8 mouse cellular contexts compared by ENCODE assay signal in genomic region chr16:17891567-17891959, GRCm38 (mm10). TPM values are rescaled to one million over a fixed set of nuclear protein-coding genes. Genes with fewer than 3 reads are reported as not detected.
A peak's percentile ranks its signal among the peaks of the same experiment; 100 is the strongest.
DNase-seq lines count a peak whose midpoint lies in the region; ATAC-seq and TF ChIP-seq lines count a peak whose summit lies in the region.

Gene Gm20518, minus strand, starts transcription at chr16:17891671.

- H3K4me3 ChIP-seq in brown adipose tissue, adult 24 weeks (ENCODE audit: insufficient read depth, low read depth, low read length): peak within 1 kb of the TSS; percentile 95
- H3K4me3 ChIP-seq in heart, embryonic 15.5 days: peak within 1 kb of the TSS; percentile 95
- peak within 1 kb of the TSS; percentile 86 to 100 for H3K4me3 ChIP-seq in liver, embryonic 14.5 days (ENCODE audit: insufficient read depth in 1 of 2, low read depth in 2 of 2, low read length in 2 of 2)
- peak within 1 kb of the TSS; percentile 99 for H3K4me3 ChIP-seq in neural tube, embryonic 11.5 days (ENCODE audit: low read depth, low read length)
- peak within 1 kb of the TSS; percentile 80 for H3K4me3 ChIP-seq in stomach, postnatal 0 days (ENCODE audit: low read depth, low read length)

- peak within 1 kb of the TSS; percentile 81 for H3K27ac ChIP-seq in brown adipose tissue, adult 24 weeks (replicated peaks; ENCODE audit: low read depth, low read length)
- peak within 1 kb of the TSS; percentile 97 for H3K27ac ChIP-seq in heart, embryonic 15.5 days
- peak within 1 kb of the TSS; percentile 81 for H3K27ac ChIP-seq in liver, embryonic 14.5 days
- H3K27ac ChIP-seq in neural tube, embryonic 11.5 days (ENCODE audit: low read depth, low read length): peak within 1 kb of the TSS; percentile 90
- peak within 1 kb of the TSS; percentile 93 for H3K27ac ChIP-seq in stomach, postnatal 0 days (replicated peaks)

- no peaks in the 10 kb centered on the region for H3K9me3 ChIP-seq in heart, embryonic 15.5 days (replicated peaks)
- H3K9me3 ChIP-seq in liver, embryonic 14.5 days (ENCODE audit: control insufficient read depth, low read length): no peaks in the 10 kb centered on the region
- H3K9me3 ChIP-seq in neural tube, embryonic 11.5 days (ENCODE audit: control insufficient read depth, low read length): no peaks in the 10 kb centered on the region
- no peaks in the 10 kb centered on the region for H3K9me3 ChIP-seq in stomach, postnatal 0 days (ENCODE audit: control insufficient read depth, low read length)

- ATAC-seq in heart, embryonic 15.5 days (replicated peaks; ENCODE audit: insufficient number of reproducible peaks, insufficient read depth, low FRiP score, low read depth): peak; percentile 97
- ATAC-seq in liver, embryonic 14.5 days (ENCODE audit: insufficient read depth): peak; percentile 96
- ATAC-seq in neural tube, embryonic 11.5 days (ENCODE audit: insufficient read depth, low FRiP score, low TSS enrichment): peak; percentile 97
- peak; percentile 98 for ATAC-seq in stomach, postnatal 0 days (ENCODE audit: low FRiP score, low TSS enrichment)

- peaks cover 12% of the 10 kb centered on the region for H3K4me1 ChIP-seq in brown adipose tissue, adult 24 weeks (ENCODE audit: control insufficient read depth, insufficient read depth, insufficient read length, low read length)
- H3K4me1 ChIP-seq in heart, embryonic 15.5 days (replicated peaks): peaks cover 30% of the 10 kb centered on the region
- peaks cover 7 to 18% of the 10 kb centered on the region in 2 experiments for H3K4me1 ChIP-seq in liver, embryonic 14.5 days (replicated peaks; ENCODE audit: control insufficient read depth in 2 of 2, insufficient read depth in 2 of 2, low read length in 1 of 2)
- peaks cover 8% of the 10 kb centered on the region for H3K4me1 ChIP-seq in neural tube, embryonic 11.5 days (ENCODE audit: control insufficient read depth, insufficient read depth, low read length)
- peaks cover 6% of the 10 kb centered on the region; the same call in 1 of the 2 replicates for H3K4me1 ChIP-seq in stomach, postnatal 0 days (replicated peaks; ENCODE audit: control insufficient read depth, insufficient read depth)

- under 1% methylated on average over 38 of the region's 38 CpGs for WGBS in heart, embryonic 15.5 days
- WGBS in liver, embryonic 14.5 days (ENCODE audit: insufficient replicate concordance): under 1% methylated on average over 38 of the region's 38 CpGs
- WGBS in neural tube, embryonic 11.5 days: under 1% methylated on average over 38 of the region's 38 CpGs
- WGBS in stomach, postnatal 0 days: under 1% methylated on average over 27 of the region's 38 CpGs

- H3K9ac ChIP-seq in heart, embryonic 15.5 days: peak within 1 kb of the TSS; percentile 96
- H3K9ac ChIP-seq in liver, embryonic 14.5 days (replicated peaks): peak within 1 kb of the TSS; percentile 97
- peak within 1 kb of the TSS; percentile 99 for H3K9ac ChIP-seq in neural tube, embryonic 11.5 days (ENCODE audit: low read length)
- peak within 1 kb of the TSS; percentile 89 for H3K9ac ChIP-seq in stomach, postnatal 0 days (ENCODE audit: low read length)

- H3K27me3 ChIP-seq in heart, embryonic 15.5 days: no peaks in the 10 kb centered on the region
- no peaks in the 10 kb centered on the region for H3K27me3 ChIP-seq in liver, embryonic 14.5 days (ENCODE audit: control insufficient read depth, insufficient read depth, low read length)
- no peaks in the 10 kb centered on the region for H3K27me3 ChIP-seq in neural tube, embryonic 11.5 days (ENCODE audit: control insufficient read depth, insufficient read depth, low read length)
- no peaks in the 10 kb centered on the region for H3K27me3 ChIP-seq in stomach, postnatal 0 days (ENCODE audit: control insufficient read depth, insufficient read depth, low read length)

- DNase-seq in CD4-positive, CD25-positive, alpha-beta regulatory T cell, adult 2 months (ENCODE audit: low read depth, low spot score): peak; percentile 99
- peak; percentile 78 for DNase-seq in fibroblast of lung, adult 2 months (ENCODE audit: low read depth)
- DNase-seq in kidney, postnatal 25 days: peak; percentile 100
- peak; percentile 95 to 96 (median 95) for DNase-seq in liver, embryonic 14.5 days (ENCODE audit: low read depth in 3 of 3, low spot score in 3 of 3)
- DNase-seq in neural tube, embryonic 11.5 days (ENCODE audit: low spot score): peak; percentile 100
- peak; percentile 100 for DNase-seq in stomach, postnatal 0 days (ENCODE audit: low spot score)

- no peak for TF ChIP-seq EP300 in liver, embryonic 14.5 days (IDR thresholded peaks at IDR 0.05; ENCODE audit: low read depth)
- no peak for TF ChIP-seq EP300 in stomach, postnatal 0 days (optimal IDR thresholded peaks at IDR 0.05)

- TF ChIP-seq CTCF in liver, embryonic 14.5 days (IDR thresholded peaks at IDR 0.05; ENCODE audit: low read depth): no peak
- TF ChIP-seq CTCF in stomach, postnatal 0 days (IDR thresholded peaks at IDR 0.05; ENCODE audit: low read depth): peak; percentile 27; the same call in 1 of the 2 replicates

- H3K4me2 ChIP-seq in heart, embryonic 15.5 days: peak within 1 kb of the TSS; percentile 73
- H3K4me2 ChIP-seq in liver, embryonic 14.5 days (ENCODE audit: low read depth): peak within 1 kb of the TSS; percentile 90
- H3K4me2 ChIP-seq in neural tube, embryonic 11.5 days (ENCODE audit: low read depth): peak within 1 kb of the TSS; percentile 60
- H3K4me2 ChIP-seq in stomach, postnatal 0 days (replicated peaks; ENCODE audit: low read depth): peak within 1 kb of the TSS; percentile 75

- no peaks in the 10 kb centered on the region for H3K36me3 ChIP-seq in heart, embryonic 15.5 days
- H3K36me3 ChIP-seq in liver, embryonic 14.5 days (replicated peaks; ENCODE audit: control insufficient read depth, insufficient read depth, low read depth): no peaks in the 10 kb centered on the region
- no peaks in the 10 kb centered on the region for H3K36me3 ChIP-seq in neural tube, embryonic 11.5 days (ENCODE audit: control insufficient read depth, insufficient read depth, low read length)
- H3K36me3 ChIP-seq in stomach, postnatal 0 days (ENCODE audit: control insufficient read depth, insufficient read depth, low read length): no peaks in the 10 kb centered on the region

RNA-seq across cellular contexts. Expression of gene Gm20518, which starts in this region (rescaled TPM):
- polyA plus RNA-seq in brown adipose tissue, adult 24 weeks (2012; ENCODE audit: insufficient read depth, insufficient read length, missing spikeins): not detected in 2 replicates
- polyA plus RNA-seq in heart, embryonic 15.5 days (2015; fragmentation: Nextera tagmentation; extraction: Ambion mirVana): 0.19 and 0.24 TPM in 2 replicates
- polyA plus RNA-seq in liver, embryonic 14.5 days (2012; rRNA removed): 0.25 and 0.34 TPM in 2 replicates
- not detected in 2 replicates for polyA plus RNA-seq in liver, embryonic 14.5 days (2014; fragmentation: Nextera tagmentation; extraction: Ambion mirVana)
- polyA plus RNA-seq in neural tube, embryonic 11.5 days (2014; fragmentation: Nextera tagmentation; extraction: Ambion mirVana): 0.09 and 0.36 TPM in 2 replicates
- polyA plus RNA-seq in stomach, postnatal 0 days (2015; fragmentation: Nextera tagmentation; extraction: Ambion mirVana): 0.07 TPM in 1 of 2 replicates, not detected in the other

Comparison
In these comparisons a context has a peak if more than half of its experiments do, and no peak if none do; other contexts are left out.
1. Peak in every context shown above with its lines: DNase-seq, ATAC-seq, H3K4me3 ChIP-seq and H3K27ac ChIP-seq.
2. Peak in ATAC-seq, H3K4me3 ChIP-seq, H3K27ac ChIP-seq, H3K9ac ChIP-seq and H3K4me2 ChIP-seq in heart, embryonic 15.5 days; RNA of the gene not detected or under 1 TPM.
3. Peak in DNase-seq, ATAC-seq, H3K4me3 ChIP-seq, H3K27ac ChIP-seq, H3K9ac ChIP-seq and H3K4me2 ChIP-seq in liver, embryonic 14.5 days; RNA of the gene not detected or under 1 TPM.
4. Peak in DNase-seq, ATAC-seq, H3K4me3 ChIP-seq, H3K27ac ChIP-seq, H3K9ac ChIP-seq and H3K4me2 ChIP-seq in neural tube, embryonic 11.5 days; RNA of the gene not detected or under 1 TPM.
5. Peak in DNase-seq, ATAC-seq, H3K4me3 ChIP-seq, H3K27ac ChIP-seq, H3K9ac ChIP-seq and H3K4me2 ChIP-seq in stomach, postnatal 0 days; RNA of the gene not detected or under 1 TPM.